Mouse (Mus musculus): ENCODE data around the gene Ucp2.

- no peak for TF ChIP-seq ZNF384 (IDR thresholded peaks at IDR 0.05; ENCODE audit: low read depth, low read length)
- no peak for TF ChIP-seq ZC3H11A (IDR thresholded peaks at IDR 0.05; ENCODE audit: borderline replicate concordance, low read depth, low read length)
These were observed 44.2 kb upstream of the Ucp2 start for GRCm38 (mm10) chr7:100448985-100449384.

Data from ES-E14 (cell line).